Mouse (Mus musculus): Measurements from ENCODE around the gene Vwf.

Vwf gene

DNA sequence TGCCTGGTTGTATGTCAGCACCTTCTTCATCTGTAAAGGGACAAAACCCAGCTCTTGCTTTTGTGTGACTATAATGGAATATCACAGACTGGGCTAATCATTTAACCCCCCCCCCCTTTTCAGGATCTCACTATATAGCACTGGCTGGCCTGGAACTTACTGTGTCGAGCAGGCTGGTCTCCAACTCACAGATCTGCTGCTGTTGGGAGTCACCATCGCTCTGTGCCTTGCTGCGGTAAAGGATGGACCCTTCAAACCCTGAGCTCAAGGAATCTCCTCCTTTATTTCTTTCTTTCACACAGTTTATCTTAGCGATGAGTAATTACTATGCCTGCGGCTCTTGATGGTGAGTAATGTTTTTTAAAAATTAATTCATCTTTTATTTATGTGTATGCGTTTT is at the start of gene Vwf:
Gene Vwf (plus strand): TSS at position 301 of the 400 bp plus-strand sequence.
- DNase-seq (ENCODE audit: extremely low read depth, low read depth, low spot score) = no peak

GRCm38 (mm10) chr6:125498062-125498461 is 48.5 kb upstream of the Vwf start:
- DNase-seq (ENCODE audit: extremely low read depth, low read depth, low spot score) = no peak

DNA sequence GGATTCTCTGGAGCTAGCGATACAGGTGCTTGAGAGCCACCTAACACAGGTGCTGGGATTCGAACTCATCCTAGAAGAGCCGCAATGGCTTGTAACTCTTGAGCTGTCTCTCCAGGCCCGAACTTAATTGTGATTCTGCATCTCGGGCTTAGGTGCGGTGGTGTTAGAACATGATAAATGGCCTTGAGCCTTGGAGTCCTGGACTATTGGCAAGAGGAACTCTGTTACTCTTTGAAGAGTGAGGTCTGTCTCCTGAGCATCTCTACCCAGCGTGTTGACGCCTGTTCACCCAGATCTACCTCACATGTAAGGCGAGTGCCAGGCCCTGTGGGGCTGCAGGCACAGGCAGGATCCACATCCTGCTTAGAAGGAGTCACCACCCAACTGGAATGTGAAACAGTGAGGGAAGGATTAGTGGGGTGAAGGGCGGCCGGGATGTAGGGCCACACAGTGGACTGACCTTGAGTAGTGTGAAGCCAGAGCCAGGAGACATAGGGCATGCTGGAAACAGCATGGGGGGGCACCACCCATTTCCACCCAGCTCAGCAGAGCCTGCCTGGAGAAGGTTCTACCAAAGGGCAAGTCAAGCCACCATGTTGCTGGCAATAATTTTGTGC is 43.3 kb upstream of the Vwf start:
- peak; percentile 95 for DNase-seq (ENCODE audit: extremely low read depth, low read depth, low spot score)

GRCm38 (mm10) chr6:125504622-125505355 is 41.8 kb upstream of the Vwf start:
- no peak for DNase-seq (ENCODE audit: extremely low read depth, low read depth, low spot score)

- no peak for DNase-seq (ENCODE audit: extremely low read depth, low read depth, low spot score)
Measured at GRCm38 (mm10) chr6:125506427-125506826, 40.1 kb upstream of the Vwf start.

- no peak for DNase-seq (ENCODE audit: extremely low read depth, low read depth, low spot score)
Measured at GRCm38 (mm10) chr6:125509783-125510182, 36.8 kb upstream of the Vwf start.

- no peak for DNase-seq (ENCODE audit: extremely low read depth, low read depth, low spot score)
Measured at GRCm38 (mm10) chr6:125510645-125511044, 35.9 kb upstream of the Vwf start.

DNA sequence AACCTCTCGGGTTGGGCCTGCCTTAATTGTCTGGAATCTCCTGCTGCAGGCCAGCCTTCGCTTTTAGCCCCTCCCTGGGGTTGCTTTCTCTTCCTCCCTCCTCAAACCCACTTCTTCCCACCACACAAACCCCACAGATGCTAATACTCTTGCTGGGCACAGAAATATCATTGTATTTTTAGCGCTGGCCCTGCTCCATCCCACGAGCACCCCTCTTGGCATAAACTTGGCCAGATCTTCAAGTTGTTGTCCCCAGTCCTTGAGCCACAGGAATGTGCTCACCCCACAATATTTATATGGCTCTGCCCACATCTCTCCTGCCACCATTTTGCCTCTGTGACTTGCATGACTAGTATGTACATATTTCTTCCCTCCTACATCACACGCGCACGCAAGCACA is 35.4 kb upstream of the Vwf start:
- no peak for DNase-seq (ENCODE audit: extremely low read depth, low read depth, low spot score)

- DNase-seq (ENCODE audit: extremely low read depth, low read depth, low spot score) = no peak
Measured at GRCm38 (mm10) chr6:125512950-125513596, 33.5 kb upstream of the Vwf start.

DNA sequence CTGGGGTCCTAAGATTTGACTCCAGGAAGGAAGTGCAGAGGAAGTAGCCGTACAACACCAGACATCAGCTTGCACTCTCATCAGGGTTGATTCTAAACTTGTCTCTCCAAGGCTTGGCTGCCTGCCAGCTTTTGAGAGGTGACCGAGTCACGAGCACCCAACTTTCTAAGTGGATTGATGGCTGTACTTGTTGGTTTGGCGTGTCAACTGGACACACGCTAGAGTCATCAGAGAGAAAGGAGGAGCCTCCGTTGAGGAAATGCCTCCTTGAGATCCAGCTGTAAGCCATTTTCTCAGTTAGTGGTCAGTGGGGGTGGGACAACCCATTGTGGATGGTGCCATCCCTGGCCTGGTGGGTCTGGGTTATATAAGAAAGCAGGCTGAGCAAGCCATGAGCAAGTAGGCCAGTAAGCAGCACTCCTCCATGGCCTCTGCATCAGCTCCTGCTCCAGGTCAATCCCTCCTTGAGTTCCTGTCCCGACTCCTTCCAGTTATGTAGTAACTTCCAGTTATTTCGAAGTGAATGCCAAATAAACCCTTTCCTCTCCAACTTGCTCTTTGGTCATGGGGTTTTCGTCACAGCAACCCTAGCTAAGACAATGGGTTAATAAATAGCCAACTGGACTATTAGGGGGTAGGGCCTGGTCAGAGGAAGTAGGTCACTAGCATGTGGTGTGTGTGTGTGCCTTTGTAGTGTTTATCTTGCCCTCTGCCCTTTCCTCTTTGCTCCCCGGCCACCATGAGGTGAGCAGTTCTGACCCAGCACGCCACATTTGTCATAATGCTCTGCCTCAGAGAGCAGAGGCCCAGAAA is 30.9 kb upstream of the Vwf start:
- DNase-seq (ENCODE audit: extremely low read depth, low read depth, low spot score) = no peak

- DNase-seq (ENCODE audit: extremely low read depth, low read depth, low spot score) = no peak
Measured at GRCm38 (mm10) chr6:125521558-125522193, 24.9 kb upstream of the Vwf start.

DNA sequence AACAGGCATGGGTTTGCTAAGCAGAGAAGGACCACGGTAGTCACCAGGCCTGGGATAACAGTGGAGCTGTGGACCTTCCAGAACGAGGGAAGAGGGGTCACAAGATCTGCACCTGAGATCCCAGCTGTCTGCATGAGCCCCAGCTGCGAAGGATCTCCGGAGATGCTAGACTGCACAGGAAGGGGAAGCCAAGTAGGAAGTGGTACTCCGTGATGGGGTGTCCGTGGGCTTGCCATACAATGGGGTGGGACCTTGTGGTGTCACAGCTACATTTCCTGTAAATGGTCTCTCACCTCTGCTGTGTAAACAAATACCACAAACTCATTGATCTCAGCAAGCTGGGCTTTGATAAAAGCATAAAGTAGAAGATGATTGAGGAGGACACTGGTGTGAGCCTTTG is 22.5 kb upstream of the Vwf start:
- no peak for DNase-seq (ENCODE audit: extremely low read depth, low read depth, low spot score)

DNA sequence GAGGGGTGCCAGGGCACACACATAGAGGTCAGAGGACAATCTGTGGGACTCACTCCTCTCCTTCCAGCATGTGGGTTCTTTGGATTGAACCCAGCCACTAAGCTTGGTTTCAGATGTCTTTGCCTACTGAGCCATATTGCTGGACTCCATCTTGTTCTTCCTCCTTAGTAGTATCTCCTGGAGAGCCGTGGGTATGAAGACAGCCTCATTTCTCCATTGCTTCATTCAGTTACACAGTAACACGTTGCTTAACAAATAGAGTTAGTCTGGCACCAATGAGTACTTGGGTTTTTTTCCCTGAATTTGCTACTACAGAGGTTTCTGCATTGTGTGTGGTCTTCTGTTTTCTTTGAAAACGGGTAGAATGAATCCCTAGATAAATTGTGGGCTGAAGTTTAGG is 20.5 kb upstream of the Vwf start:
- DNase-seq (ENCODE audit: extremely low read depth, low read depth, low spot score) = no peak

DNA sequence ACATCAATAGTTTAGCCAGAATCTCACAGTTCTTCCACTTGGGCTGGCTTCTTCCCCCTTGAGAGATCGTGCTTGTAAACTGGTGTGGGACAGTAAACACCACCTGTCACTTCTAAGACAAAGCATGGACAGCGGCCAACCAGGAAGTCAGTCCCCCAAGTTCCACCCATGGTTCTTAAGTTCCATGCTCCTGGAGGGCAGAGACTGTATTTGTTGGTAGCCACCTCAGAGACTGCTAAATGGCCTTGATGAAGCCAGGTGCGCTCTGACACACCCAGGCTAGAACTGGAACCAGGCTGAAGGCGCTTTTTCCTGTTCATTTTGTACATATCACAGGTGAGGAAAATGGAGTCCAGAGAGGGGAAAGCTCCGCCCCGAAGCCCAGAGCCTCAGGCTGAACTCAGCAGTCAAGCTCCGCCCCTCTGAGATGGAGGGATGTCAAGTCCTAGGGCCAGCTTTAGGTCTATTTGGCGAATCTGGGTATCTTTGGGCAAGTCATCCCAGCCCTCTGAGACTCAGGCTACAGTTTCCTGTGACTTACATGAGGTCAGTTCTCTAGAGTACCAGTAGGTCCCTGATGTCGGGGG is 17.9 kb upstream of the Vwf start:
- DNase-seq (ENCODE audit: extremely low read depth, low read depth, low spot score) = no peak

DNA sequence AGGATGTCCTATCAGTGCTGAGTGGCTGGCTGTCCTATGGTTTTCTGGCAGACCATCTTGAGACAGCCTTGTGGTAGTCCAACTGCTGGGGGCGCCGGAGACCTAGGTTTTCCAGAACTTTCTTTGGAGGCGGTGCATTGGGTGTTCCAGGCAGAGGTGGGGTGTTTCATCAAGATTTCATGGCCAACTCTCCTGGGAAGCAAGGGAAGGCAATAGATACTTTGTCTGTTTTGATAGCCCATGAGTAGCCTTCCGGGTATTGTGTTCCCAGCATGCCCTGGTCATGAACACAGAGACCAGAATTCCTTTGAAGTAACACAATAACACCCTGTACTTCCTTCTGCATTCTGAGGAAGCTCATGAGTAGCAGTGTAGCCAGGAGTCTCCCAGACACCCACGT is 17.1 kb upstream of the Vwf start:
- no peak for DNase-seq (ENCODE audit: extremely low read depth, low read depth, low spot score)

GRCm38 (mm10) chr6:125533104-125533650 is 13.4 kb upstream of the Vwf start:
- DNase-seq (ENCODE audit: extremely low read depth, low read depth, low spot score) = no peak

DNA sequence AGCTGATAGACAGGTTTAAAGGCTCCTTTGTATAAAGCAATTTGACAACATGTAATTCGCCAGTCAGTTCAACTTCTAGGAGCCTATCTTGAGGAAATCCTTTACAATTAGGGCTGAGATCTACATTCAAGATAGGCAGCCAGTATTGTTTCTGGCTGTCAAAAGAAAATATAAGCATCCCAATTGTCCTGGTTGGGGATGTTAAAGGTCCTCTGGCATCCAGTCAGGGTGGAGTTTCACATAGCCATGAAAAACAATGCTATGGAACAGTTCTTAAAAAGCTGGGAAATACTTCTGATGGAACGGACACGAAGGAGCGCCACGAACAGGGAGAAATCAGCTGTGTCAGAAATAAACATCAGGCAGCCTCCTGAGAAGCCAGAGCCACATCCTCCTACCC is 11.6 kb upstream of the Vwf start:
- no peak for DNase-seq (ENCODE audit: extremely low read depth, low read depth, low spot score)

- no peak for DNase-seq (ENCODE audit: extremely low read depth, low read depth, low spot score)
Measured at GRCm38 (mm10) chr6:125538469-125538868, 8.1 kb upstream of the Vwf start.

GRCm38 (mm10) chr6:125539423-125539822 is 7.2 kb upstream of the Vwf start:
- DNase-seq (ENCODE audit: extremely low read depth, low read depth, low spot score) = no peak

DNA sequence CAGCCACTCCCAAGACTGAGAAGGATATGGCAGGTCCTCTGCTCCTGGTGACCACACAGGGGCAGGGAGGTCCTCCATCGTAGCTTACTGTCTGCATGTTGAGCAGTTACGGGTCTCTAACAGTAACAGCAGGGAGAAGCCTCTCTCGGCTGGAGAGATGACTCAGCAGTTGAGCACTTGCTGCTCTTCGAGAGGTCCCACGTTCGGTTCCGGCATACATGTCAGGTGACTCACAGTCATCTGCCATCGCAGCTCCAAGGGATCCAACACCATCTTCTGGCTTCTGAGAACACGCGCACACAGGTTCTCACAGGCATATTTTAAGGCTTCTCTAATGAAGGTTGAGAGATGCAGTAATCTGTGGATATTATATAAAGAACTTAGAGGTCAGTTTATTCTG is 6.4 kb upstream of the Vwf start:
- DNase-seq (ENCODE audit: extremely low read depth, low read depth, low spot score) = no peak

All from fat pad, adult 2 months (tissue).